Mouse (Mus musculus) frontal cortex, adult (tissue): Measurements from ENCODE around the gene Lcorl.

Source experiments
- ATAC-seq: cut with Nextera tagmentation; 2 replicates; pipeline ENCODE4 v1.9.2; 2017; ENCODE audit warnings: mild to moderate bottlenecking, moderate library complexity, mixed read lengths; ENCODE audit not compliant: low TSS enrichment

Gene Lcorl

DNA sequence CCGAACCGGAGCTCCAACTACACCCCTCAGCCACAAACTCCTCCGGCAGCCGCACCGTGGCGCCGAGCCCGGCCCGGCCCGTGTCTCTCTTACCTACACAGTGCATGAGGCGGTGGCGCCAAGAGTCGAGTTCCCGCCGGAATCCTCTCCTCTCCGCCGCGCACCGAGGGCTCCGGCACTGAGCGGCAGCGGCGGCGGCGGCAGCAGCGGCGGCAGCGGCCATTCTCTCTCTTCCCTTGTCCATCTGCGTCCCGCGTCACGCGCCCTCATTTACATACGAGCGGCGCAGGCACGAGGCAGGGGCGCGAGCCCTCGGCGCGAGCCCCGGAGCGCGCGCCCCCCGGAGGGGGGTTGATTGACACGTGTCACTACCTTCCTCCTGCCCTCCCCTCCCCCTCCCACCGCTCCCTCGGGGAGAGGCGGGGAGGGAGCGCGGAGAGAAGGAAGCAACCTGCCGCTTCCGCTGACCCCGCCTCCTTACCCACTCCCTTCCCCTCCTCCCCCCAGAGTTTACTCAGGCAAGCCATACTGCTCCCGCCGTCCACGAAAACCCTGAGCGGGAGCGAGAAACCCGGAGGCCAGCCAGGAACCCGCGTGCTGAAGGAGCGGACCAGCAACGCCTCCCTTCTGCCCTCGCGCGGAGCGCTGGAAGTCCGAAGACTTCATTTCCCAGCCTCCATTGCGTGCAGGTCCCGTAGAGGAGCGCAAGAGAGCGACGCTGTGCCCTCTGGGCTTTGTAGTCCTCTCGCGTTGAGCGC, at the start of gene Lcorl:
TSS of gene Lcorl (minus strand) at position 362 of the 758 bp plus-strand sequence.
- peak; percentile 94 for ATAC-seq

- ATAC-seq, result no peak
Measured at GRCm38 (mm10) chr5:45904683-45905082, 47.3 kb upstream of the Lcorl start.

DNA sequence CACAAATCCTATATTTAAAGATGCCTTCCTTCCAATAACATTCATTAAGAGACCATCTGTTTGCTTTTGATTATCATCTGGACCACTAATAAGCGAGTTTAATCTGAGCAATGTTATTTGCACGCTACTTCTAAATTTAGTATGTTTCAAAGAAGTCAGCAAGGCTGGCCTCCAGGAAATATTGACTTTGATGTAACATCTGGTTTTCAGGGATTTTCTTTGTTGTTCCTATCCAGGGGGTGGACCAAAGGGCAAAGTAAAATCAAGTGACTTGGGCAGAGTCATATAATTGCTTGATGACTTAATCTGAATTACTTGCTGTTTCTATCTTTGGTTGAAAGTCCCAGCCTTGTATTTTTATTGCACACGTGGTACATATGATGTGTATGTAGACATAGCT, 45.8 kb upstream of the Lcorl start:
- ATAC-seq, result no peak

GRCm38 (mm10) chr5:45895362-45895761, 37.9 kb upstream of the Lcorl start:
- ATAC-seq, result no peak

DNA sequence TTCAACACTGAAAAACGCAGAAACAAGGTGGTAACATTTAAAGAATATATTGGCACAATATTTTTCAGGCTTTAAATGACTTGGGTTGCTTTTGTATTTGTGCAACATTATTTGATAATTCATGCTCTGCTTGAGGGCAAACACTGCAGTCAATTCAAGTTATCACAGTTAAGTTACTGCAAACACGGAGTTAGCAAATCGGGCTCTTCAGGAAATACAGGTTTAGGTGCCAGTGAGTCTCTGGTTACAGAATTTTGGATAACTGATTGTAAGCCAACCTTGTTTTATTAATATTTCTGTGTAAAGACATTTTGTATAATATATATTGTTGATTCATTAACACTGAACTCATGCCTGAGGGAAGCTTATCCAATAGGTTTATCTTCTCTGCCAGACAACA, 36.3 kb upstream of the Lcorl start:
- ATAC-seq, result no peak

GRCm38 (mm10) chr5:45876328-45876727, 18.9 kb upstream of the Lcorl start:
- ATAC-seq, result no peak

DNA sequence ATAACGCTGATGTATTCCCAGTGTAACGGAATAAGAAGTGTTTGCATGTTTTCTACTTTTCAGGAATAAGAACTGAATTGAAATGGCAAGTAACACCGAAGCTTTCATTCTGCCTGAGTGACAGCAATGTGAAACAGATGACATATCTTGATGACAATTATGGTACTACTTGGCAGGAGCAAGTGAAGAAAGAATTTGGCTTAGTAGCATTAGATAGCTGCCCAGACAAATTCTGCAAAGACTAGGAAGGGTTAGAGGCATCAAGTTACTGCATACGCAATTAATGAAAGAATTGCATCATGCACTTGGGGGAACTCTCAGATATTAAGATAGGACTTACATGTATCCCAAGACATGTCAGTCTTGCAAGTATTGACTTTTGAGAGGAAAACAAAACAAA, 18.1 kb upstream of the Lcorl start:
- ATAC-seq, result no peak

- ATAC-seq, result no peak
Measured at GRCm38 (mm10) chr5:45874284-45875030, 17.0 kb upstream of the Lcorl start.

- ATAC-seq, result no peak
Measured at GRCm38 (mm10) chr5:45858368-45858767, 953 bp upstream of the Lcorl start.

- no peak for ATAC-seq
Measured at GRCm38 (mm10) chr5:45856876-45857253, 550 bp downstream of the Lcorl start.

GRCm38 (mm10) chr5:45856303-45856821, 1.1 kb downstream of the Lcorl start:
- peak; percentile 42 for ATAC-seq

DNA sequence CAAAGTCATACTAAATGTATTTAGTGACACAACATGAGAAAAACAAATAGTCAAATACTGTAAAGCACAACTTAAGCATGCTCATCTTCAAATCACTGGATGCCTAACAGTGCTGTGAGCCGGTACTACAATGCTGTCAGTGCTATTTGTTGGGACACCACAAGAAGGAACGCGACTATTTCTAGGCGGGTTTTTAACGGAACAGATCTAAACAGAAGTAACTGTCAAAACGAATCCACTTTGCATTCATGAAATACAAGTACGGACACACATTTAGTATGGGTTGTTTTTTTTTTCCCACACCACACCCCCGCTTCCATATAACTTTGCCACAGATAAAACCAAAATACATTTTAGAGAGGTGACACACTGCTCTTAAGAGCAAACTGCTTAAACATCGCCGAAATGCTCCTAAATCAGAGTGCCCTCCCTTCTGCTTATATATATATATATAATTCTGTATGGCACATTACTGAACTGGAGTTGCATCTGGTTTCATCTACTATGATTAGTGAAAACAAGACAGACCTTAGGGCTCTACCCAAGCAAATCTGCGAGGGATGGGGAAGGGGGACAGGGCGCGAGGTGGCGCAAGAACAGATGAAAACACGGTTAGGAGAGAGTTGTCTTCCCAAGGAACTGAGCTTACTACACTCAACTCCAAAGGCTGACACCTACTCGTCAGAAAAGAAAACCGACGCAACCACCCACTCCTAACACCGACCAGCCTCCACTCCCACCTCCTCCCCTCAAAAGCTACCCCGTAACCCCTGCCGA, 1.7 kb downstream of the Lcorl start:
- ATAC-seq, result peak; percentile 48

DNA sequence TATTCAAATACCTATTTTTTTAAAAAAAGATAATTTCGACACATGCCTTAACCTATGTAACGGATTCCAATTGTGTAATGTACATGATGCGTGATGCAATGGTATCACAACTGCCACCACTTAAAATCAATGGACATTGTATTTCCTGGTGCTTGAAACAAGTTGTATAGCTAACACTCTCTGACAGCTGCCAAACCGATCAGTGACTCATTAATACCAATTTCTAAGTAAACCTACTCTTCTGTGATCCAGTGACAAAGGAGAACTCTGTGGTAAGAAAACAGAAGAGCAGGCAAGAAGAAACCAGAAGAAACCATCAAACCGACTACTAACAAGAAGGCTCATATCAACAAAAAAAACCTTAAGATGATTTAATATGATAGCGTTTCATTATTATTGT, 12.7 kb downstream of the Lcorl start:
- no peak for ATAC-seq

DNA sequence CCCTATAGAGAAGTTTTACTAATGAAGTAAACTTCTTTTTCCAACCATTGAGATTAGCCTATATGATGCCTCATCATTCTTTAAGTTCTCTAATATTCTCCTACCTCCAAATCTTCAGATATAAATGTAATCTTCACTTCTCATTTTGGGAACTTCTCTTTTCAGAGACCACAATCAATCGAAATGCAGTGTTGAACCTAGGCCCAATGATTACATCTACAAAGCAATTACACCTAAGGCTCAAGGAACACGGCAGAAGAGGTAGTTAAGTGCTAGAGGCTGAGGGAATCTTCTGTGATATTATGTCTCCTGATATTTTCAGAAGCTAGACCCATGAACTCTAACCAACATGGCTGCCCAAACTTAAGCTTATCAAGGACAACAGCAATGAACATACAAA, 22.3 kb downstream of the Lcorl start:
- ATAC-seq, result no peak

- ATAC-seq, result no peak
Measured at GRCm38 (mm10) chr5:45811527-45811926, 45.9 kb downstream of the Lcorl start.

- ATAC-seq, result peak; percentile 66
Measured at GRCm38 (mm10) chr5:45791864-45792263, 65.6 kb downstream of the Lcorl start.

DNA sequence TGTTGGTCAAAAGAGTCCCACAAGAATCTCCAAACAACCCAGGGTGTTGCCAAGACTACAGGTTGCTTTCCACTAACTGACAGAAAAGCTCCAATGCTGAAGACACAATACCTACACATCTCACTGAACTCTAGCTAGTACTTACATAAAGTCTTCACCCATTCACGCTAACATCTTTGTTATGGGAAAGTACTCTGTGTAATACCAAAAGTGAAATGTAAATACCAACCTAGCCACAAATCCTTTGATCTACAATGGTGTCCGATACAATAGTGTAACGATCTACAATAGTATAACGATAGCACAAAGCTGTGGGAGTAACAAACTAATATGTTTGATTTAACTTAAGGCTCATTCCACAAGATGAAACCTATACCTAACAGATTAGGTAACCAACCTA, 67.2 kb downstream of the Lcorl start:
- ATAC-seq, result no peak

DNA sequence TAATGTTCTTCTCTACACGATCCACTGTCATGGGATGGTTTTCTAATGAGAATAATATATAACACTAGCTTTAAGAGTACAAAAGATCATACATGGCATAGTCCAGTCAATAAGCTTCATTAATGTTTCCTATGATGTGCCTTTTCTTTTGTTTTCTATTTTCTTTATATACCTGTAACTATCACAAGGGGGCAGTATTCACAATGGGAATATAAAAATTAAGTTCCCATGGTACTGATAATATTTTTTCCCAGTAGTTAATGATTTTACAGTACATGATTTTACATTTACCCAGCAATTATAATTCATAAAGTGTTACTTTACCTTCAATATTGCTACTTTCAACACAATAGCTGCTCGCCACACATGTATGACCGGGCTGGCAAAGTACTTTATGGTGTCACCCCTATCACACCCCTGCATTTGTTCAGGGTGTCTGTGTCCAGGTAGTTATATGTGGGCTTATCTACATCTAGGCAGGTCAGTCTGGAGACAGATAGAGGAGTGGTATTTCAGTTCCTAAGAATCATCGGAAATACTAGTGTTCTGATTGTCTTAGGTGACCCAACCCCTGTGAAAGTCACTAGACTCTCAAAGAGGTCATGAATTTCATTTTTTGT, 99.8 kb downstream of the Lcorl start:
- no peak for ATAC-seq

DNA sequence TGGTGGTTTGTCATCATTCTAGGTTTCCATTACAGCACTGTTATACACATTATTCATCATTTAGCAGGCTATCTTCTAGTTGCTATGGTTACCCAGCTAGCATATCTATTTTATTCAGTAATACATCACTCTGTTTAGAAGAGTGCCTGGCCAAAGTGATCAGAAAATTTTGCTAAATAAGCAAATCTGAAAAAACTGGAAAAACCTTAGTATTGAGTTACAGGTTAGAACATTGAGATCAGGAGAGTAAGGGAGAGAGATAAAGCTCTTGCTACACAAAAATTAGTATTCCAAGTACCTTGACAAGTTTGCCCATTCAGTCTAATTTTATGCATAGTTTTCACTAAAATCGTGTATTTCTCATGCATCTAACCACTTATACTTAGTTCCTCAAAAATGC, 119.5 kb downstream of the Lcorl start:
- no peak for ATAC-seq

- no peak for ATAC-seq
Measured at GRCm38 (mm10) chr5:45733751-45734150, 123.7 kb downstream of the Lcorl start.

DNA sequence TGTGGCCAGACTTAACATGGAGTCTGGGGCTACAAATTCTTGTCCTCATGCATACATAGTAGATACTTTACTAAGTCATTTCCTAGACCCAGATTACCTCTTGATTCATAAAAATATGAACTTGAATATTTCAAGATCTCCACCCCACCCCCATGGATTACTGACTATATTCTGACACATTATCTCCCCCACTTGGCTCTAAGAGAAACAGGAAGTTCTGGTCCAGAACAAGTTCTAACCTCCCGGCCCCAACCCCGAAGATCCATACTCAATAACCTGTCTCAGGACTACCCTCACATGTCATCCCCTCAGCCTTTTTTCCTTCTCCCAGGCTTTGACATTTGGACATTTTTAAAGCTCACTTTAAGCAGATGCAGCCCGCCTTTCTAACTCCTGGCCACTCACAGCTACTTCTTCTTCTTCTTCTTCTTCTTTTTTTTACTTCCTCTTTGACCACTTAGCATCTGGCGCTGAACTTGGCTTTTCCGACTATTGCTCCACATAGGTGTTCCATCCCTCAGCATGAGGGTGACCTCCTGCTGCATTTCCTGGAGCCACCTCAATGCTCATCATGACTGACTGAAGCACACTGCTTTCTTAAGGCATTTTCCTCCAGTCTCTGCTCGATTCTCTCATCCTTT, 138.4 kb downstream of the Lcorl start:
- no peak for ATAC-seq
